Mouse (Mus musculus) adrenal gland, postnatal 10 days (tissue): ENCODE results near the gene Ddx59. TPM values are rescaled to one million over a fixed set of nuclear protein-coding genes. Genes with fewer than 3 reads are reported as not detected.

Experiments
- DNase-seq: peaks from one replicate; pipeline ENCODE4 v3.0.0; 2021; ENCODE audit warnings: mixed read lengths
- long read RNA-seq, 2 experiments: library from polyadenylated mRNA; stranded (forward); transcript quantifications; one replicate each; pipeline ENCODE4 v2.0.0; 2021
- total RNA-seq, 2 experiments: library from RNA; stranded (reverse); gene quantifications; 2 replicates each; pipeline ENCODE4 v1.2.3; 2021

Ddx59 gene
- 10 to 100 TPM; 16.6 to 17.5 TPM for total RNA-seq
- long read RNA-seq, experiment 1, transcript Ddx59-201 (8 exons, 2,166 nt), result major isoform, 8 of 19 reads
- long read RNA-seq, experiment 1, partial matches to known transcripts, result 3 of 19 reads
- long read RNA-seq, experiment 1, other reads (novel, unspliced or antisense), result 8 of 19 reads
- long read RNA-seq, experiment 2, transcript Ddx59-201 (8 exons, 2,166 nt), result major isoform, 8 of 12 reads
- long read RNA-seq, experiment 2, partial matches to known transcripts, result 0 of 12 reads
- long read RNA-seq, experiment 2, other reads (novel, unspliced or antisense), result 4 of 12 reads

GRCm38 (mm10) chr1:136414798-136415755 lies at the start of gene Ddx59:
TSS of gene Ddx59 (plus strand) at chr1:136415271.
- DNase-seq, result peak; percentile 99

- no peak for DNase-seq
Observed at GRCm38 (mm10) chr1:136365986-136366385, 49.1 kb upstream of the Ddx59 start.

- DNase-seq, result no peak
Observed at GRCm38 (mm10) chr1:136379261-136379660, 35.8 kb upstream of the Ddx59 start.

- peak; percentile 54 for DNase-seq
Observed at GRCm38 (mm10) chr1:136380161-136380560, 34.9 kb upstream of the Ddx59 start.

- DNase-seq, result peak; percentile 57
Observed at GRCm38 (mm10) chr1:136380606-136381005, 34.5 kb upstream of the Ddx59 start.

- DNase-seq, result peak; percentile 55
Observed at GRCm38 (mm10) chr1:136381169-136381568, 33.9 kb upstream of the Ddx59 start.

- peak; percentile 51 for DNase-seq
Observed at GRCm38 (mm10) chr1:136381583-136381982, 33.5 kb upstream of the Ddx59 start.

- DNase-seq, result peak; percentile 40
Observed at GRCm38 (mm10) chr1:136386914-136387313, 28.2 kb upstream of the Ddx59 start.

- DNase-seq, result peak; percentile 41
Observed at GRCm38 (mm10) chr1:136394506-136394905, 20.6 kb upstream of the Ddx59 start.

- no peak for DNase-seq
Observed at GRCm38 (mm10) chr1:136395073-136395472, 20.0 kb upstream of the Ddx59 start.

- DNase-seq, result no peak
Observed at GRCm38 (mm10) chr1:136401281-136401680, 13.8 kb upstream of the Ddx59 start.

- no peak for DNase-seq
Observed at GRCm38 (mm10) chr1:136409631-136410030, 5.4 kb upstream of the Ddx59 start.

GRCm38 (mm10) chr1:136415756-136416126 lies 670 bp downstream of the Ddx59 start:
- DNase-seq, result no peak

- no peak for DNase-seq
Observed at GRCm38 (mm10) chr1:136418393-136418792, 3.3 kb downstream of the Ddx59 start.

- no peak for DNase-seq
Observed at GRCm38 (mm10) chr1:136427166-136427969, 12.3 kb downstream of the Ddx59 start.

- no peak for DNase-seq
Observed at GRCm38 (mm10) chr1:136428981-136429380, 13.9 kb downstream of the Ddx59 start.

GRCm38 (mm10) chr1:136430126-136430818 lies 15.2 kb downstream of the Ddx59 start:
- DNase-seq, result no peak

- DNase-seq, result no peak
Observed at GRCm38 (mm10) chr1:136440741-136441140, 25.7 kb downstream of the Ddx59 start.

GRCm38 (mm10) chr1:136442809-136443208 lies 27.7 kb downstream of the Ddx59 start:
- no peak for DNase-seq

- DNase-seq, result no peak
Observed at GRCm38 (mm10) chr1:136444555-136445255, 29.6 kb downstream of the Ddx59 start.

- DNase-seq, result no peak
Observed at GRCm38 (mm10) chr1:136446933-136447332, 31.9 kb downstream of the Ddx59 start.
